Mouse (Mus musculus): Measurements from ENCODE around the gene Slc10a1.

Slc10a1 gene

GRCm38 (mm10) chr12:80968605-80969004 is at the start of gene Slc10a1:
Gene Slc10a1 (minus strand): TSS chr12:80968705.
- no peak for DNase-seq

DNA sequence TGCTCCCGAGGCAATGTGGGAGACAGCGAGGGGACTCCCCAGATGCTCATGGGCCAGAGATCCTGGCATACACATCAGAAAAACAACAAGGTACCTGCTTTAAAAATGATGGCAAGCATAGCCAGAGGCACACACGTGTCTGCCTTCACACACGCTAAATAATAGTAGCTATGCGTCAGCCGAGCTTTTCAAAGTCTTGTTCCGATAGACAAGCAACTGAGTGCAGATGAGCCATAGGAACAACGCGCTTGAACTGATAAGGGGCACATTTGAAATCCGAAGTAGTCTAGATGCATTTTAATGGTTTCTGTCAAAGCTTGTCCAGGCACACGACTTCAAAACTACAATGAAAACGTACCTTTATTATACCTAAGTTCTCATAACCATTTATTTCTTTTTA is 49.1 kb upstream of the Slc10a1 start:
- no peak for DNase-seq

- DNase-seq: no peak
Measured at GRCm38 (mm10) chr12:81013496-81013895, 45.0 kb upstream of the Slc10a1 start.

GRCm38 (mm10) chr12:81011994-81012393 is 43.5 kb upstream of the Slc10a1 start:
- no peak for DNase-seq

DNA sequence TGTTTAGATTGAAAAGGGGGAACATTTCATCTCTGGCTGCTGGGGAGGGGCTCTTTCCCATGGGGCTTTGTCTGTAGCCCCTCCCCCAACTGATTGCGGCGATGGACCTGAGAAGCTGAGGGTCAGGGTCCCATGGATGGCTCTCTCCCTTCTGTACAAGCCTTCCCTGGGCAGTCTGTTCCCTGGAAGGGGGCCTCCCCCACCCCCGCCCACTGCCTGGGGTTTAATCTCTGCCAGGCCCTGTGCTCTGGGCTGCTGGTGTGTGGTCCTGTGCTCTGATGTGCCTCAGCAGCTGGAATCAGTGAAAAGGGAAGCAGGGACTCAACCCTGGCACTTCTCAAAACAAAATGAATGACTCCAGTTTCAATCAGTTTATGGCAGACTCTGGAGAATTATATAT is 41.3 kb upstream of the Slc10a1 start:
- no peak for DNase-seq

GRCm38 (mm10) chr12:81002841-81003635 is 34.5 kb upstream of the Slc10a1 start:
- DNase-seq: no peak

DNA sequence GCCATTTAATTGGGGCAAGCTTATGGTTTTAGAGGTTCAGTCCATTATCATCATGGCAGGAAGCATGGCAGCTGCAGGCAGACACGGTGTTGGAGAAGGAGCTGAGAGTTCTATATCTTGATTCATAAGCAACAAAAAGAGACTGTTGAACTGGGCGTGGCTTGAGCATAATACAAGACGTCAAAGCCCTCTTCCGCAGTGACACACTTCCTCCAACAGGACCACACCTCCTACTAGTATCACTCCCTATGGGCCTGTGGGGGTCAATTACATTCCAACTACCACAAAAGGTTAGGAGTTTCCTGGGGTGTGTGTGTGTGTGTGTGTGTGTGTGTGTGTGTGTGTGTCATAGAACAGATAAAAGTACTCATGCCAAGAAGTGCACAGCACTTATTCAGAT is 32.4 kb upstream of the Slc10a1 start:
- DNase-seq: no peak

GRCm38 (mm10) chr12:80998528-80999221 is 30.2 kb upstream of the Slc10a1 start:
- DNase-seq: no peak

GRCm38 (mm10) chr12:80997652-80998051 is 29.1 kb upstream of the Slc10a1 start:
- DNase-seq: no peak

- DNase-seq: no peak
Measured at GRCm38 (mm10) chr12:80995326-80995725, 26.8 kb upstream of the Slc10a1 start.

DNA sequence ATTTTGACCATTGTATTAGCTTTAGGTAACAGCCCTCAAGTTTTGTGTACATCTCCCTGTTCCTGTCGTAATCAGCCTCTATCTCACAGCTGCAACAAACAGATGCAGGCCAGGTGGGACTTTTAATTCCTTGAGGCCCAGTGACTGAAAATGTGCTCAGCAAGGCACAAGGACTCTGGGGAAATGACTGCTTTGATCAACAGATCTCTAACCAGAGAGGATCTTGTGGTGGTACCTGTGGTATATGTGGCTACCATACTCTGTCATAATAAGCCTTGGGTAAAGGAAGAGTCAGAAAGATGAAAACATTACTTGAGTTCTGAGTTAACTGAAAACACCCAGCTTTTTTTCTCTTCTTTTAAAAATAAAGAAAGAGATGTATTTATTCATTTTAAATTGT is 25.3 kb upstream of the Slc10a1 start:
- DNase-seq: no peak

- no peak for DNase-seq
Measured at GRCm38 (mm10) chr12:80992540-80993122, 24.1 kb upstream of the Slc10a1 start.

DNA sequence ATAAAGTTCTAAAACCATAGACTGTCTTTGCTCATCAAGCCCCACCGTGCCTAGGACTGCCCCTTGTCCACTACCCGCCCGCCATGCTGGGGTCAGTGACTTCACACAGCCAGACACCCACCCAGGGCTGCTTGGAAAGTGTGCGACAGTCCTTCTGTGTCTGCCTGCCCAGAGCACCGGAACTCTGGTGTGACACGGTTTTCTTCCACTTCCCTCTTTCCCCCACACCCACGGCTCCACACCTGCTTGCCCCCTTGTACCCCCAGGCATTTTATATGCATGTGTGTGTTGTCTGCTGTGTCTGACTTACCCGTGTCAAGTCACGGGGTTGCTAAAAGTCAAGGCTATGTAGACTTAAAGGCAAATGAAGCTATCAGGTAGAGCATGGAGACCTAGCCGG is 23.3 kb upstream of the Slc10a1 start:
- DNase-seq: no peak

DNA sequence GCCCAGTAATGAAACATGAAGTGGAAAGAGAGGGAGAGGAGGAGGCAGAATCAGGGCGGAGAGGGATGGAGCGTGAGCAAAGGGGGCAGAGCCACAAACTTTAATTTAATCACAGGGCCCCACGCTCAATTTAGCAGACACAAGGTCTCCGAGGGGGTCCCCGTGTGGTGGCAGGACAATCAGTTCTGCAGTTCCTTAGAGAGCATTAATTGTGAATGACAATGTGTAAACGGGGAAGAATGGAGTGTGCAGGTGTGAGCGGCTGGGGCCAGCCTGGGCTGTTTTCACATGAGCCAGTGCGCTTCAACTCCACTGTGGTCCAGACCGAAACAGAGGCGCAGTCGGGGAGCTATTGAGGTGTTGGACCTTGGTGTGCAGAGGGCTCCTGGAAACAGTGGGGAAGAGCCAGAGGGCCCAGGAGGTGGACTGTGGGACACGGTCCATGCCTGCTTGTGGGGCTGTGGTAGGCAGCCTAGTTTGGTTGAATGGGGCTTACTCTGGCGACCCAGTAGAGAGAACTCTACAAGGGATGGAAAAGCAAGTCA is 22.5 kb upstream of the Slc10a1 start:
- no peak for DNase-seq

DNA sequence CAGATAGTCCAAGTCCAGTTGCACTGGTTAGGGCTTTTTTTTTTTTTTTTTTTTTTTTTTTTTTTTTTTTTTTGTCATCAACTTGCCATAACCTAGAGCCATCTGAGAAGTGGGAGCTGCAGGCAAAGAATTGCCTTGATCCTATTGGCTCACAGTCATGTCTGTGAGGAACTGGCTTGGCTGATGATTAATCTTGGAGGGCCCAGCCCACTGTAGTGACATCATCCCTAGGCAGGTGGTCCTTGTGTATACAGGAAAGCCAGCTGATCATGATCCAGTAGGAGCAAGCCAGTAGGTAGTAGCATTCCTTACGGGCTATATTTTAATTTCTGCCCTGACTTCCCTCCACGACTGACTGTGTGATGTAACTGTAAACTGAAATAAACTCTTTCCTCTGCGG is 19.8 kb upstream of the Slc10a1 start:
- DNase-seq: no peak

GRCm38 (mm10) chr12:80986628-80987027 is 18.1 kb upstream of the Slc10a1 start:
- DNase-seq: no peak

GRCm38 (mm10) chr12:80983695-80984094 is 15.2 kb upstream of the Slc10a1 start:
- DNase-seq: no peak

- DNase-seq: peak; percentile 79
Measured at GRCm38 (mm10) chr12:80982326-80982725, 13.8 kb upstream of the Slc10a1 start.

DNA sequence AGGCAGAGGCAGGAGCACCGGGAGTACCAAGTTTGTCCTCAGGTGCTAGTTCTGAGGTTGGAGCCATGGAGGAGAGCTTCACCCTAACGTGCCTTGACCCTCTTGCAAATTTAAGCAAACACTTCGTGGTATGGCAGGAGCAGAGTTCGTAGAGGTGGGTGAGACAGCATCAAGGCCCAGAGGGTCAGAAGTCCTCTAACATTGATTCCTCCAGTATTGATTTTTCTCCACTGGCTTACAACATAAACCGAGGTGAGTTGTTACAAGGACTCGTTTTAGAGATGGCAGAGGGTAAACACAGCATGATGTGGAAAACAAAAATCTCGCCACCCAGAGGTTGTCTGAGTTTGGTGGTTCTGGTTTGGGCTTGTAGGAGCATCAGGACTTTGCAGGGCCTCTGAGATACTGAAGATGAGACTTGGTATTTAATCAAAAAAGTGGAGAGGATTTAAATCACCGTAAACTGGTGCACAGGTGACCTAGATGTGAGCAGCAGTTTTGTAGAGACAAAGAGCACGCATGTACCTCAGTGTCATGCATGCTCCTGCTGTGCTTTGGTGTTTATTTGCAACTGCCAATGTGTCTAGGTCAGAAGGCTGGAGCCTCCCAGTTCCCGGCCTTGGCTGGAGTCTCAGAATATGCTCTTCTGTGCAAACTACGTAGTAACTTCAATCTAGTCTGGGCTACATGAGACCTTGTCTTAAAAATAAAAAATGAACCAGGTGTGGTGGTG is 7.6 kb upstream of the Slc10a1 start:
- no peak for DNase-seq

DNA sequence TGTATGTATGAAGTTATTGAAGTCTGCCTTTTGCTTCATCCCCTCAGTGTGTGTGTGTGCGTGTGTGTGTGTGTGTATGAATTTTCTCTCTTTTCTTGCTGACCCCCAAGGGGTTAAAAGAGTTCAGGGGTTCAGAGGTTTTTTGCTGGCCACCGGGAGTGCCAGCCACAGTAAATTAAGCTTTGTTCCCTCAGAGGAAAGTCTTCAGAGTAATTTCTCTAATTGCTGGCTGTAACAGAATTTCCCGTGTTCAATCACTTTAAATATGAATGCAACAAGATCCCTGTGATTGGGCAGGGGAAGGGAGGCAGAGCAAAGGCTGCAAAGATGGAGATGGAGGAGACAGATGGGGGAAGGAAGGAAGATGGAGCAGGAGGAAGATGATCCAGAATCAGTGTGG is 3.3 kb upstream of the Slc10a1 start:
- no peak for DNase-seq

- DNase-seq: no peak
Measured at GRCm38 (mm10) chr12:80970181-80970705, 1.7 kb upstream of the Slc10a1 start.

GRCm38 (mm10) chr12:80967918-80968317 is 587 bp downstream of the Slc10a1 start:
- DNase-seq: no peak
